Mouse (Mus musculus): ENCODE measurements around the gene Far2. TPM values are rescaled to one million over a fixed set of nuclear protein-coding genes. Genes with fewer than 3 reads are reported as not detected.

Far2 gene
- total RNA-seq, 2 experiments from 2014 or later = 2.9 to 4.0 TPM

DNA sequence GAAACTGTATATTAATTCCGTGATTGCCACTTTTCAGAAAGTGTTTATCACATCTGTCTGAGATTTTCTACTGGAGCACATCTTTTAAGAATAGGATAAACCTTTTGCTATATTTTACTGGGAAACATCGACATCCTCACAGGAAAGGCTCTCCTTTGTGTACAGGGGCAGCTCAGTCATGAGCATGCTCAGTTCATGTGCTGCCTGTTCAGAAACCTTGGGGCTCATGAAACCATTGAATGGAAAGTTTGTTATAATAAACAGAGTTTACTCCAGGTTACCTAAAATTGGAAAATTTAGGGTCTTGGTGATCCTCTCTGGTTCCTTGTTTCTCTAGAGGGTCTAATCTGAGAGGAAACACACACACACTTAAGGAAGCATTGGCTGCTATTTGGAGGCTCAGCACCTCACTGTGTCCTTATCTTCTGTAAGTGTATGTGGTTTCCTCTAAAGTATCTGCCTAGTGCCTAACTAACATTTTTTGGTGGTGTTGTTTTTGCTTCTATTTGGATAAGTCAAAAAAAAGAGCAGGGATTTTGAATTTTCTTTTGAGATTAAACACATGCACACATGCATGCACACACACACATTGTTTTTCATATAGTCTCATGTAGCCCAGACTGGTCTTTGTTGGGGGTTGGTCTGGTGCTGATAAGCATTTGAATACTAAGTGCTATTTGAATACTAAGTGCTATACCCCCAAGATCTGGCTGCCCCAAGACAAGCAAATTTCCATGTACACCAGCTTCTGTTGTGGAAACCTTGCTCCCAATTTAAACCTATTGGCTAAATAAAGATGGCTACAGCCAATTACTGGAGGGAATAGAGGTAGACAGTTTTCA, 171.4 kb downstream of the Far2 start:
- DNase-seq = no peak

DNA sequence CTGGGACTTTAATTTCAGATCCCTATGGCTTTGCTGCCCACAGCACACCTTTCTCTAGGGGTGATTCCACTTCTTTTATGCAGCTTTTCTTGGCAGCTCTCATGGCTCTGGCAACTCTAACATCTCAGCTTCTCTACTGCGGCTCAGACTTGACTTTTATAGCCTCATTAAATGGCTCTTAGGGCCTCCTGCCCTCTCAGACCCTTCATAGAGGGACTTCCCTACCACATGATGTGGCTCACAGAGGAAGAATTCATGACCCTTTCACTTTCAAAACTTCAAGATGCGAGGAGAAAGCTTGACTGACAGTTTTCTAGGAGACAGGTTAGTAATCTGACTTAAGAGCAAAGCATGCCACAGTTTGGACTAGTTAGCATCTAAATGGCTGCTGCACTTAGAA, 175.6 kb downstream of the Far2 start:
- DNase-seq = no peak

DNA sequence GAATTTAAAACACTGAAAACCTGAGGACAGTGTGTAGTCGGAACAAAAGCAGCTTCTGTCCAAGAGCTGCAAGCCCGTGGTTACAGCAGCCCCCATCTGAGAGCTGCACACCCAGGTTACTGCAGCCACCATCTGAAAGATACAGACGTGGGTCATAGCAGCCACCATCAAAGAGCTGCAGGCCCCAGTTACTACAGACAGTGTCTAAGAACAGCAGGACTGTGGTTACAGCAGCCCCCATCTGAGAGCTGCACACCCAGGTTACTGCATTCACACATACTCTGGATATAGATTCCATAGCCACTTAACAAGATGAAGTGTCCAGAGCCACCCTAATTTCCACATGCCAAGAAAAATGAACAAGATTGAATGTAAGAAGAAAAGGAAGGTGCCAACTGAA, 180.5 kb downstream of the Far2 start:
- no peak for DNase-seq

Other genes with a start within 250 kb of the Far2 start
- 10 to 100 TPM; 67.7 to 71.7 TPM for gene Ergic2, start 165.1 kb downstream of the Far2 start, total RNA-seq (2021)

Data from adrenal gland, postnatal 10 days (tissue).